Mouse (Mus musculus) lung, postnatal 0 days (tissue): ENCODE data around the gene Klrg2.

Source experiments
- CTCF ChIP-seq: IDR thresholded peaks from 2 replicates; pipeline ENCODE4 v1.5.1; 2016; ENCODE audit warnings: antibody characterized with exemption, mild to moderate bottlenecking
- EP300 ChIP-seq: IDR thresholded peaks from 2 replicates; pipeline ENCODE4 v1.6.1; 2016; ENCODE audit warnings: antibody characterized with exemption, mild to moderate bottlenecking, control low read depth

DNA sequence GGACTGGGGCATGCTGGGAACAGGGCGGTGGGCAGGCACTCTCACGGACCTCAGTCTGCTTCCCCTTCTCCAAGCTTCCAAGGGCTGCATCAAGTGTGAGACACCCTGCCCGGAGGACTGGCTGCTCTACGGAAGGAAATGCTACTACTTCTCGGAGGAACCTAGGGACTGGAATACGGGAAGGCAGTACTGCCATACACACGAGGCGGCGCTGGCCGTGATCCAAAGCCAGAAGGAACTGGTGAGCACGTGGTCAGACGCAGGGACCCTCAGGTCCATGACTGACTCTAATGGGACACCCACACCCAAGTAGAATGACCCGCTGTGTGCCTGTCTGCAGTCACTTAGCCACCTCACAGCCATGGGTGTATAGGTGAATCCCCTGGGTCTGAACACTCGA, 39.7 kb upstream of the Klrg2 start:
- no peak for TF ChIP-seq CTCF
- TF ChIP-seq EP300: no peak
